Mouse (Mus musculus): ENCODE data around the gene Klhdc8b. TPM values are rescaled to one million over a fixed set of nuclear protein-coding genes. Genes with fewer than 3 reads are reported as not detected.

Klhdc8b gene
- polyA plus RNA-seq, 1 experiment from 2014 or later = 69.1 TPM

GRCm38 (mm10) chr9:108456953-108457352 lies 4.4 kb downstream of the Klhdc8b start:
- H3K4me3 ChIP-seq = no peak overlapping the region
- no peak overlapping the region for H3K27ac ChIP-seq
- H3K9me3 ChIP-seq = no peaks in the 10 kb centered on the region
- H3K9ac ChIP-seq = no peak overlapping the region
- H3K4me2 ChIP-seq = no peak overlapping the region
- no peak for ATAC-seq (ENCODE audit: low FRiP score)
- H3K27me3 ChIP-seq = peaks cover 14% of the 10 kb centered on the region
- H3K4me1 ChIP-seq (replicated peaks) = peaks cover 34% of the 10 kb centered on the region
- no peaks in the 10 kb centered on the region for H3K36me3 ChIP-seq
- WGBS = 87% methylated on average over 10 of the region's 10 CpGs

DNA sequence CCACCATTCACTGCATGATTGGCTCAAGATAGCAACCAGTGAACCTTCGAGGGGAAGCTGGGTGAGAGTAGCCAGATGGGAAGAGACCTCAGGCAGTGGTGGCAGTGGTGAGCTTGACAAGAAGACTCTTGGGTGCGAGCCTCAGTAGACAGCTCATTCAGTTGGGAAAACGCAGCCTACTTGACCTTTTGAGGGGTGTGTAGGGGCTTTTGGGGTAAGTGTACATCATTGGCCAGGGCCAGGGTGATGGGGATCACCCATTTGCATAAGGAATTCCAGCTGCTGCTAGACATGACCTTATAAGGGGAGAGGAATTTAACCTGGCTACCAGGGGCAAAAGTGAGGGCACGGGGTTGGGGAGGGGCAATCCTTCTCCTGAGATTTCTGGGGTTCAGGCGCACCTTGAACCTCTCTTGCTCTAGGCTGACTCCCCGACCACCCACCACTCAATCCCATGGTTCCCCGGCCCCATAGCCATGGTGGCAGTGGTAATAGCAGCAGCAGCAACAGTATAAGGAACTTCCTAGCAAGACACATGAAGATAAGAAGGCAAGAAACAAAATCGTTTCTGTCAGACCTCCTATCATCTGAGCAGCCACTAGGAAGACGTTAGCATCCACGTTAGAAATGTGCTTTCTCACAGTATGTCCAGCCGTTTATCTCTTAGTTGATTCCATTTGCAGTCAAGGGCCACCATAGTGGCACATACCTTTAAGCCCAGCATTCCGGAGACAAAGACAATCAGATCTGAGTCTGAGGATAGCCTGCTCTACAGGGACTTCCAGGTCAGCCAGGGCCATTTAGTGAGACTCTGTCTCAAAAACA lies 5.4 kb downstream of the Klhdc8b start:
- Histone ChIP-seq H3K4me3 (no peak overlapping the region), H3K9me3 (no peaks in the 10 kb centered on the region), H3K4me2 (no peak overlapping the region), H3K36me3 (no peaks in the 10 kb centered on the region), H3K27me3 (peaks cover 14% of the 10 kb centered on the region), H3K4me1 (replicated peaks) (peaks cover 34% of the 10 kb centered on the region), H3K27ac (no peak overlapping the region), H3K9ac (no peak overlapping the region)
- no peak for ATAC-seq (ENCODE audit: low FRiP score)
- 78% methylated on average over 12 of the region's 12 CpGs for WGBS

DNA sequence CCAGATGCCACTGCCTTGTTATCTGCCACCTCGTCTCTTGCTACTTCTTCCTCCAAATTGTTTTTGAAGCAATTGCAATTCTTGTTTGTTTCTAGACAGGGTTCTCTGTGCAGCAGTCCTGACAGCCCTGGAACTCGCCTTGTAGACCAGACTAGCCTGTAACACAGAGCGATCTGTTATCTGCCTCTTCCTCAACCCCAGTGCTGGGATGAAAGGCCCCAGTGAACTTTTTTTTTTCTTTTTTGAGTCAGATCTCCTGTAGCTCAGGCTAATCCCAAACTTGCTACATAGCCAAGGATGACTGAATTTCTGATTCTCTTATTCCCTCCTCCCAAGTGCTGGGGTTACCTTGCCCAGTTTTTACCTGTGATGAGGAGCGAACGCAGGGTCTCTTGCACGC lies 7.0 kb downstream of the Klhdc8b start:
- 89% methylated on average over 6 of the region's 6 CpGs for WGBS
- H3K9me3 ChIP-seq = no peaks in the 10 kb centered on the region
- ATAC-seq (ENCODE audit: low FRiP score) = no peak

GRCm38 (mm10) chr9:108453458-108453857 lies 7.9 kb downstream of the Klhdc8b start:
- H3K36me3 ChIP-seq = peaks cover 11% of the 10 kb centered on the region
- no peaks in the 10 kb centered on the region for H3K9me3 ChIP-seq
- H3K4me3 ChIP-seq = peak overlapping the region; percentile 64; the same call in 1 of the 2 replicates
- H3K4me1 ChIP-seq (replicated peaks) = peaks cover 52% of the 10 kb centered on the region
- ATAC-seq (ENCODE audit: low FRiP score) = no peak
- peak overlapping the region; percentile 72 for H3K4me2 ChIP-seq
- H3K27me3 ChIP-seq = peaks cover 11% of the 10 kb centered on the region
- 84% methylated on average over 4 of the region's 4 CpGs for WGBS
- H3K27ac ChIP-seq = peak overlapping the region; percentile 90; the same call in 1 of the 2 replicates
- H3K9ac ChIP-seq = peak overlapping the region; percentile 85; the same call in 1 of the 2 replicates

More for the DNA sequence above, 7.0 kb downstream of the Klhdc8b start:
- Histone ChIP-seq H3K4me1 (replicated peaks) (peaks cover 44% of the 10 kb centered on the region), H3K4me2 (no peak overlapping the region), H3K9ac (no peak overlapping the region), H3K27ac (no peak overlapping the region), H3K27me3 (peaks cover 14% of the 10 kb centered on the region), H3K36me3 (peaks cover 2% of the 10 kb centered on the region; the same call in 1 of the 2 replicates), H3K4me3 (no peak overlapping the region)

DNA sequence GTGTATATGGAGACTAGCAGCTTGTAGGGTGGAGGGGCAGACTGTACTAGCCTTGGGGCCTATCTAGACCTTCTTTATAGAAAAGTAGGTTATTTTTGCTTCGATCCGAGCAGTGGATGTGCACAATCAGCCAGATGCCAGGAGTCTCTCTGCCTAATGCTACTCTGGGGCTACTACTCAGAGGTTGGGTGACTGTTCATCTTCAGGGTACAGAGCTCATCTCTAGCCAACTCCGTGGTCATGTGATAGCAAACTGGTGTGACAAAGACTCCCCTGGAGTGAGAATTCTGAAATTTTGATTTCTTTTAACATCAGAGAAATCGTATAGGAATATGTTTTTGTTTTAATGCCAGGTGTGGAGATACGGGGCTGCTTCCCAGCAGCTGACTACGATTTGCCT lies 8.5 kb downstream of the Klhdc8b start:
- H3K36me3 ChIP-seq = peaks cover 17% of the 10 kb centered on the region
- peaks cover 52% of the 10 kb centered on the region for H3K4me1 ChIP-seq (replicated peaks)
- peaks cover 11% of the 10 kb centered on the region for H3K27me3 ChIP-seq
- H3K9ac ChIP-seq = peak overlapping the region; percentile 85
- peak; percentile 22 for ATAC-seq (ENCODE audit: low FRiP score)
- 51% methylated on average over 6 of the region's 6 CpGs for WGBS
- H3K4me2 ChIP-seq = peak overlapping the region; percentile 72
- H3K4me3 ChIP-seq = peak overlapping the region; percentile 64
- no peaks in the 10 kb centered on the region for H3K9me3 ChIP-seq
- peak overlapping the region; percentile 90 for H3K27ac ChIP-seq

- H3K4me3 ChIP-seq = peak overlapping the region; percentile 64
- peak overlapping the region; percentile 72 for H3K4me2 ChIP-seq
- H3K27ac ChIP-seq = peak overlapping the region; percentile 90
- peak overlapping the region; percentile 85 for H3K9ac ChIP-seq
- peak; percentile 83 for ATAC-seq (ENCODE audit: low FRiP score)
- no peaks in the 10 kb centered on the region for H3K9me3 ChIP-seq
- peaks cover 22% of the 10 kb centered on the region for H3K36me3 ChIP-seq
- whole genome bisulfite sequencing = under 1% methylated on average over 40 of the region's 40 CpGs
- peaks cover 52% of the 10 kb centered on the region for H3K4me1 ChIP-seq (replicated peaks)
- peaks cover 11% of the 10 kb centered on the region for H3K27me3 ChIP-seq
Measured at GRCm38 (mm10) chr9:108452291-108452906, 9.0 kb downstream of the Klhdc8b start.

DNA sequence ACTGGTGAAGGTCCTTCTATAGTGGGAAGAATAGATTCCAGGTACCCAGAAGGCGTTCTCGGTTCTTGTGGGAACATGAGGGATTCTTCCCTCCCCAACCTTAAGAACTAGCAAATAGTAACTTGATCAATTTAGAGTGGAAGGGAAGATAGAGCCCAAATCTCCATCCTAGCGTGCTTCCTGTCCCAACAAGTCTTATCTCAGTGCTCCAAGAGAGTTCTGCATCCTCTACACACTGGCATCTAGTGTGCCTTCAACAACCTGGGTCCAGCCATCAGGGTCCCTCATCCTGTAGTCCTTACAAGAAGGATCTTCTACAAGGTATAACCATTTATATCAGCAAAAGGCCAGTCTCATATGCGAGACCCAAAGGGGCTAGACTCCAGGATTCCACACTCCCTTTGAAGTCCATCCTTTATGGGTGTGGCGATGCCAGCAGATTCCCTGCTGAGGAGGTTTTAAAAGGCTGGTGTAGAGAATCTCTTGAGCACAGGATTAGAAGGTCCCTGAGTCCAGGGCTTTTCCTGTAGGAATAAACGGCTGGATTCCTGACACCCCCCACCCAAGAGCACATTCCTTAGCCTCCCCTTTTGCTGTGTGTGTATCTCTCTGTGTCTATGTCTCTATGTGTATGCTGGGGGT lies 9.7 kb downstream of the Klhdc8b start:
- Histone ChIP-seq H3K36me3 (peaks cover 23% of the 10 kb centered on the region), H3K4me2 (peak overlapping the region; percentile 72), H3K27me3 (peaks cover 11% of the 10 kb centered on the region), H3K9ac (peak overlapping the region; percentile 85), H3K27ac (peak overlapping the region; percentile 90), H3K9me3 (no peaks in the 10 kb centered on the region), H3K4me1 (replicated peaks) (peaks cover 52% of the 10 kb centered on the region), H3K4me3 (peak overlapping the region; percentile 64)
- WGBS = 52% methylated on average over 6 of the region's 6 CpGs
- no peak for ATAC-seq (ENCODE audit: low FRiP score)

DNA sequence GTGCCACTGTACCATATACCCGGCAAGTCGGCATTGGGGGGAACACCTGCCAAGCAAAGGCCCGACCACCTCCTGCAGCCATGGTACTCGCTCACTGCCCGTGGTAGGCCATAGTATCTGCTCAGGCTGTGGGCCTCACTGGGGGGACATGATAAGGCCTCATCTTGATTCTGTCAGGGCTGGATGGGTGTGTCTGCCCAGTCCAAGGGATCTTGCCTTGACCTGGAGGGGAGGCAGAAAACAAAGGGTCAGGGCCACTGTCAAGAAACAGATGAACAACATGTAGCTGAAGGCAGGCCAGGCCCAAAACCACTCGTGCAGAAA lies 10.2 kb downstream of the Klhdc8b start:
- no peak for ATAC-seq (ENCODE audit: low FRiP score)
- Histone ChIP-seq H3K36me3 (peaks cover 23% of the 10 kb centered on the region), H3K9ac (peak overlapping the region; percentile 85), H3K4me2 (peak overlapping the region; percentile 72), H3K27ac (peak overlapping the region; percentile 90), H3K4me3 (peak overlapping the region; percentile 64), H3K9me3 (no peaks in the 10 kb centered on the region), H3K27me3 (peaks cover 6% of the 10 kb centered on the region; the same call in 1 of the 2 replicates), H3K4me1 (replicated peaks) (peaks cover 52% of the 10 kb centered on the region)
- WGBS = 88% methylated on average over 6 of the region's 6 CpGs

DNA sequence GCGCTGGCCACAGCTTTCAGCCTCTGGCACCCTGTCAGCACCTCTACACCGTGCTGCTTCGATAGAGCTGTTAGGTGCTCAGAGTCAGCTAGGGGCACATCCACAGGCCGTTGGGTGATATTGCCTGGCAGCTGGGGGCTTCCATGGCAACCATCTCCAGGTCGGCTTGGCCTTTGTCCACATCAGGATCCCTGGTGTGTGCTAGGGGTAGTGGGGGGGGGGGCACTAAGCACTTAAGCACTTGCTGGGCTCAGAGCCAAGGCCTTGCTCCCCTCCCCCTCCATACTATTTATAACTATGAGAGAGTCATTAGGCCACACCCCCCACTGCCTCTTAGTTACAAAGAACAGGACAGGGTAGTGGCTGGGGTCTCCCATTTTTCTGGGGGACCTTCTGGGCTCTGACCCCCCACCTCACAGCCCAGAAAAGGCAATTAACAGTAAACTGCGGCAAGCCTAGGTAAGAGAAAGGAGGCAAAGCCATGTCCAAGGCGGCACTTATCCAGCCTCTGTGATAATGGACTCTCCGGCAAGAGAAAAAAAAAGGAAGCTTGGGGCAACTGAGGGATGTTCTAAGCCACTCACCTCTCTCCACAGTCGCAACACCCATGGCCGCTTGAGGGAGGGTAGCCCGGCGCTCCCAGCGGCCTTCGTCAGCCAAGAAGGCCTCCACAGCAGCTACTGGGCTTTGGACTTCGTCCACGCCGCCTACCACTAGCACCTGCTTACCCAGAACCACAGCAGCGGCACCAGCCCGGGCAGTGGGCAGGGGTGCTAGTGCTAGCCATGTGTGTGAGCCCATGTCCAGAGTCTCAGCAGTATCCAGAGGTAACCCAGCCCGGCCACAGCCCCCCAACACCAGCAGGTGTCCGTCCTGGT lies 10.8 kb downstream of the Klhdc8b start:
- Histone ChIP-seq H3K9ac (peak overlapping the region; percentile 85), H3K4me2 (peak overlapping the region; percentile 72), H3K36me3 (peaks cover 23% of the 10 kb centered on the region), H3K27me3 (0 out of 2 replicates have a peak, but pooled peaks cover under 1% of the 10 kb centered on the region), H3K27ac (peak overlapping the region; percentile 90), H3K4me3 (peak overlapping the region; percentile 64), H3K4me1 (replicated peaks) (peaks cover 52% of the 10 kb centered on the region), H3K9me3 (no peaks in the 10 kb centered on the region)
- WGBS = 55% methylated on average over 21 of the region's 21 CpGs
- ATAC-seq (ENCODE audit: low FRiP score) = peak; percentile 36

- H3K4me2 ChIP-seq = peak overlapping the region; percentile 72
- H3K4me1 ChIP-seq (replicated peaks) = peaks cover 52% of the 10 kb centered on the region
- 24% methylated on average over 4 of the region's 4 CpGs for WGBS
- H3K9ac ChIP-seq = peak overlapping the region; percentile 85
- peak overlapping the region; percentile 64; the same call in 1 of the 2 replicates for H3K4me3 ChIP-seq
- peak overlapping the region; percentile 90 for H3K27ac ChIP-seq
- peaks cover 23% of the 10 kb centered on the region for H3K36me3 ChIP-seq
- peak; percentile 45 for ATAC-seq (ENCODE audit: low FRiP score)
- H3K9me3 ChIP-seq = no peaks in the 10 kb centered on the region
- H3K27me3 ChIP-seq = no peaks in the 10 kb centered on the region
Measured at GRCm38 (mm10) chr9:108449860-108450259, 11.5 kb downstream of the Klhdc8b start.

- H3K27me3 ChIP-seq = no peaks in the 10 kb centered on the region
- 71% methylated on average over 9 of the region's 9 CpGs for WGBS
- peaks cover 20% of the 10 kb centered on the region for H3K4me1 ChIP-seq (replicated peaks)
- no peaks in the 10 kb centered on the region for H3K9me3 ChIP-seq
- ATAC-seq (ENCODE audit: low FRiP score) = no peak
- no peak overlapping the region for H3K27ac ChIP-seq
- no peak overlapping the region for H3K4me2 ChIP-seq
- no peak overlapping the region for H3K9ac ChIP-seq
- H3K4me3 ChIP-seq = no peak overlapping the region
- peaks cover 23% of the 10 kb centered on the region for H3K36me3 ChIP-seq
Measured at GRCm38 (mm10) chr9:108445125-108445524, 16.3 kb downstream of the Klhdc8b start.
